Mouse (Mus musculus) cerebellum, postnatal 14 days (tissue): ENCODE measurements at regions not wholly inside any gene's neighbourhood (a gene's known extent, or its start where the extent isn't known, plus 50 kb on each side); places are given as distances from the start of the nearest gene placed in this dataset.

Experiments used
- DNase-seq, 2 experiments: peaks; one replicate each; pipeline ENCODE4 v3.0.0; 2021; ENCODE audit warnings: mixed read lengths in 2 of 2

DNA sequence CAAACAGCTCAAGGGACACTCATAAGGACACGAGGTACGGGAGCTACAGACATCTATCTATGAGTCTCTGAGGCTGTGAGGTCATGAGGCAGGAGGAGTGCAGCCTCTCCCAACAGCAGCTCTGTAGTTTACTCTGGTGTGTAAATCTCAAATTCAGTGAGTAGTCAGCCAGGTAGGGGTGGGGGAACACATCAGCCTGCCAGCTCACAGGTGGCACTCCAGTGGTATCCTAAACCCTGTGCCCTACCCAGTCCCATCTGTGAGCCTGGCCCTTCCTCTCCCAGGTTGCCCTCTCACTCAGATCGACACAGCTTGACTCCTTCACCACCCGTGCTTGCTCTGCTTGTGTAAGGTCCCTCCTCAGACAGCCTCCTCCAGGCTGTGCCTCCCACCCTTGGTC is 202.2 kb downstream of the Sipa1l2 start:
- no peak for DNase-seq

DNA sequence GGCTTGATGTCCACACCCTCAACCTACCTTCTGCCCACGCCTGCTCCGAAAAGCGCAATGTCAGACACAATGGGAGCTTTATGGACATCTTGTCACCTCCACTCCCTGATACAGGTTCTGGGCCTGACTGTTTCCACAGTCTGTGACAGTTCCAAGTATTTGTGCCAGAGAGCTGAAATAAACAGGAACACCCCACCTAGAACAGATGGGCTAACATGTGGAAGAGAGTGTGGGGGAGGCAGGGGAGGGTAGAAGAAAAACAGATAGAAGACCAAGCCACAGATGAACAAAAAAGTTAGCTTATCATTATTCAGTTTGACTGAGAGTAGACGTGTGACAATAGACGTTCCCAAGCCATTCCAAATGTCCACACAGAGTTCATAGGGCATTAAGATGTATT is 204.6 kb downstream of the Sipa1l2 start:
- DNase-seq, result no peak

DNA sequence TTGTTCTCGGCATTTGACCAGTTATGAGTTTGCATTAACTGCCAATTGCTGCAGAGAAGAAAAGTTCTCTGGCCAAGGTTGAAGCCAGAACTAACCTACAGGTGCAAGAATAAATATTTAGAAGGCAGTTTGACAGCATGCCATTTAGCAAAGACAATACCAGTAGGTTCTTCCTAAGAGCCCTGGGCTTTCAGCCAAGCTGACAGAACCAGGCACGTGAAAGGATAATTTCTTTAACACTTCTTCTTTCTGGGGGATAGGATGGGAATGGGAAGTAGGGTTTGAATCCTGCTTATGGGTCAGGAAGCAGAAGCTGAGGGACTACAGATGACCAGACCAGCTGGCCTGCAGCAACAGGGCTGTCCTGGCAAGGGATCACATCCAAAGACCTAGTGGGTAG is 210.2 kb downstream of the Sipa1l2 start:
- DNase-seq, result no peak

DNA sequence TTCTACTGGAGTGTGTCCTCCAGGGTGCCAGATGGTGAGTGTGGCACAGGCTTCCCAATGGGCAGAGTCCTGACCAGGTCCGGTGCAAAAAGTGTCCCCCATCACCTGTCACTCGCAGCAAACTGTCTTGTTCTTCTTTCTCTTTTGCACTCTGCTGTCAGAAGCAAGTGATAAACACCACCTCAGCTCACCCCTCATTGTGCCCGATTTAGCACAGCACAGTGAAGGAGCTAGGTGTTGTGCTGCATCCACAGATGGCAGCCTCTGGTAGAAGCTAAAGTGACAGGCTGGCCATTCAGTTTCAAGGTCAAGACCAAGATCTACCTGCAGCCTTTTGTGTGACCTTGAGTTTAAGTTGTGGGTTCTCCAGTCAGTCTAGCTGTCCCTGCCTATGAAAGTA is 211.8 kb downstream of the Sipa1l2 start:
- DNase-seq, result no peak

DNA sequence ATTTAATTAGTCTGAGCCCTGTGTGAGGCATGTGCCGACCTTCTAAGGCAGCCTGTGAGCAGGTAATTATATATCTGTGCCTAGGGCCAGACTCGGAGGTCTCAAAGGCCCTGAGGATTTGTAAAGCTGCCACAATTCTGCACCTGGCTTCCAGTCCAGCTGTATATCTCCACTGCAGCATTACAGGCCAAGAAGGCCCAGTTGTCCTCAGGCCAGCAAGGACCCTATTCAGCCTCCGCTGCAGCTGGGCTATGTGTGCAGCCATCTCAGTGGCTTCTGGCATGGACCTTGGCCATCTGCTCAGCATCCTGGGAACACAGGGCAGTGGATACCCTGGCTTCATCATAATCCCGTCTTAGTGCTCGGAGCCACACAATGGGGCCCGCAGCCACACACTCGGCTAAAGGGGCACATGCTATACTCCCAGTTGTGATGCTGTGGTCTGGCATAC is 214.5 kb downstream of the Sipa1l2 start:
- peak; percentile 69 to 70 for DNase-seq

DNA sequence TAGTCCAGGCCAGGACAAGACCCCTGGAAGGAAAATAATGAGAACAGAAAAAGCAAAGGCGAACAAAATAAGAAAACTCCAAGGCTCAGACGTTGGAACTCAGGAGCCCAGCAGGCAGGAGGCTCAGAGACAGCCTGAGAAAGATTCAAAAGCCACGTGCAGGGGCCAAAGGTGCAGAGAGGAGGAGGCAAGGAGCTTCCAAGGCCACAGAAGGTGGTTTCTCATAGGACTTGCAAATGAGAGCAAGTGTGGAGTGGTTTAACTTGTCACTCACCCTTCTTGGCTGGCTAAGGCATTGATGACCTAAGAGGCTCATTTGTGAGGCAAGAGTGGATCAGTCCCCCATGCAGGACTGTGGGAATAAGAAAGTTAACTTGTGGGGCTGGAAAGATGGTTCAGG is 217.3 kb downstream of the Sipa1l2 start:
- DNase-seq, result no peak

GRCm38 (mm10) chr8:125351486-125352032 is 218.0 kb downstream of the Sipa1l2 start:
- no peak for DNase-seq

- DNase-seq, result peak in 1 of 2 experiments; percentile 60
Measured at GRCm38 (mm10) chr8:125349290-125350025, 220.2 kb downstream of the Sipa1l2 start.

DNA sequence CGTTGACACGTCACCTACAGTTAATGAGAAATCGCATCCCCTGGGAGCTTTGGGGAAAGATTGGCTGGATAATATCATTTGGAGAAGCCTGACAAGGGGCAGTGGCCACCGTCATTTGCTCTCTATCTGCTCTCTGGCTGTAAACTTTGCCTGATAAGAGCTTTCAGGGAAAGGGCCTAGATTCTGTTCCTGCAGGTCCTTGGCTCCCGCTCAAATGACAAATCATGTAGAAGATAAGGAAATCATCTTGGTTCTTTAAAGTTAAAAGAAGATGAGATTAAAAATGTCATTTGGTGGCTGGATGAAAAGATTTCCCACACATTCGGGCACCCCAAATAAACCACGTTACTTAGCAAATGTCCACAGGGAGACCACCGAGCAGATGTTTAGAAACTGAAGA is 223.4 kb downstream of the Sipa1l2 start:
- DNase-seq, result no peak

- DNase-seq, result peak; percentile 75 to 81
Measured at GRCm38 (mm10) chr8:125345571-125345970, 224.0 kb downstream of the Sipa1l2 start.

- DNase-seq, result peak in 1 of 2 experiments; percentile 45
Measured at GRCm38 (mm10) chr8:125343867-125344266, 225.7 kb downstream of the Sipa1l2 start.

GRCm38 (mm10) chr8:125342521-125342920 is 227.1 kb downstream of the Sipa1l2 start:
- DNase-seq, result no peak

- no peak for DNase-seq
Measured at GRCm38 (mm10) chr8:125341606-125342005, 228.0 kb downstream of the Sipa1l2 start.

- DNase-seq, result no peak
Measured at GRCm38 (mm10) chr8:125338222-125338621, 231.4 kb downstream of the Sipa1l2 start.

GRCm38 (mm10) chr8:125337444-125338077 is 232.0 kb downstream of the Sipa1l2 start:
- no peak for DNase-seq

GRCm38 (mm10) chr8:125336799-125337198 is 232.8 kb downstream of the Sipa1l2 start:
- DNase-seq, result no peak

DNA sequence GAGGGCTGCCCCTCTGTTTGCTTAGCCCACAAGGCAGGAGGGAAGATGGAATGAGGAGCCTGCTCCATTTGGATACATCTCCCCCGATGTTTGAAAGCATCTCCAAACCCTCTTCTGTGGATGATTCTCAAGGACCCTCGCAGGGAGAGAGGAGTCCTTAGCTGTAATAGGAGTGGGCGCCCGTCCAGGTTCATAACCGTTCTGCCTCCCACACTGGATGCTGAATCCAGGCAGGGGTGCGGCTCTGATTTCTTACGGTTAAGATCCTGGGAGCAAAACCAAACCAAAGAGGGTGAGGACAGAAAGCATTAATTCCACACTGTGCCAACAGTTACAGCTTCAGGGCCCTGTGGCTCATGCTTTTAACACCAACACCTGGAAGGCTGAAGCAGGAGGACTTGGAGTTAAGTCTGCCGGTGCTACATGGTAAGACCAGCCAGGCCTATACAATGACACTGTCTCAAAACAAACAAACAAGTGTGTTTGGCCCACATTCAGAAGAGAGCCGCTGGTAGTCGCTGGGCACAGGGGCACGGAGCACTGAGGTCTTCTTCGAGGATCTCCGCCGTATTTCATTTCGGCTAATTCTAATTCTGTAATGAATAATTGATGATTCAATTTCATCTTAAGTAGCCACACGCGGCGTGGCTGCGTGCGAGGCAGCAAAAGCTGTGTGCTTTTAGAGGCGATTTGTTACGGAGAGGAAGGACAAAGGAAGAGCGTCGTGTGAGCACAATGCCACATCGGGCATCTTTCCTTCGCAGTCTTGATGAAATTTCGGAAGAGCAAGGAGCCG is 233.8 kb downstream of the Sipa1l2 start:
- peak; percentile 53 to 64 for DNase-seq

DNA sequence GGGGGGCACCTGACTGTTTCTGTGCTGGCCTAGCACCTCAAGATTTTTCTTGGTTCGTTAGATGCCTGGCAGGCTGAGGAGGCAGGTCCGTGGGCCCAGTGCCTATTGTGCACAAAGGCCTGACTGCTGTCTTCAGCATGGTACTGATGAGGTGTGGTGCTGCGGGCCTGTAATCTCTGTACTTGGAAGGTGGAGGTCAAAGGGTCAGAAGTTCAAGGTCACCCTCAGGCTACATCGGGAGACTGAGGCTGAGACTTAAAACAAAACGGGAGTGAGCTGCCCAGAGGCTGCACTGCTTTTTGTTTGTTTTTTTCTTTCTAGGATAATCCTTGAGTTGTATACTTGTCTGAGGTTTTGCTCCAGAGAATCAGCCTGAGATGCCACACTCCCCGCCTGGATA is 234.4 kb downstream of the Sipa1l2 start:
- DNase-seq, result peak; percentile 36 to 41

GRCm38 (mm10) chr8:125330638-125331037 is 239.0 kb downstream of the Sipa1l2 start:
- no peak for DNase-seq

DNA sequence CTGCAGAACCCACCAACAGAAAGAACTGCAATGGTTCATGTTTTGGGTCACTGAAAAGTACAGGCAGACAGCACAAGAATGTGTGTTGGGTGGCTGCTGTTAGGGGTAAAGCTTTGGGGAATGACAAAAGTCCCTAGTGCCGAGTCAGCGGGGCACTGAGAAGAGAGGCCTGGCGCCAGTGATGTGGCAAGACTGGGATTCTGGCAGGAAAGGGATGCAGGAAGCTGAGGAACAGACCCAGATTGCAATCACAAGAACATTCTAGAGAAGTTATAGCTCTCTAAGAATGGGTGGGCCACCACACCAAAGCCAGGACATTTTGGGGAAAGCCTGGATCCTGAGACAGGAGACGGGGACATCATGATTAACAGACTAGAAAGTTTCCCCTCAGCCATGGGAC is 241.0 kb downstream of the Sipa1l2 start:
- DNase-seq, result no peak

DNA sequence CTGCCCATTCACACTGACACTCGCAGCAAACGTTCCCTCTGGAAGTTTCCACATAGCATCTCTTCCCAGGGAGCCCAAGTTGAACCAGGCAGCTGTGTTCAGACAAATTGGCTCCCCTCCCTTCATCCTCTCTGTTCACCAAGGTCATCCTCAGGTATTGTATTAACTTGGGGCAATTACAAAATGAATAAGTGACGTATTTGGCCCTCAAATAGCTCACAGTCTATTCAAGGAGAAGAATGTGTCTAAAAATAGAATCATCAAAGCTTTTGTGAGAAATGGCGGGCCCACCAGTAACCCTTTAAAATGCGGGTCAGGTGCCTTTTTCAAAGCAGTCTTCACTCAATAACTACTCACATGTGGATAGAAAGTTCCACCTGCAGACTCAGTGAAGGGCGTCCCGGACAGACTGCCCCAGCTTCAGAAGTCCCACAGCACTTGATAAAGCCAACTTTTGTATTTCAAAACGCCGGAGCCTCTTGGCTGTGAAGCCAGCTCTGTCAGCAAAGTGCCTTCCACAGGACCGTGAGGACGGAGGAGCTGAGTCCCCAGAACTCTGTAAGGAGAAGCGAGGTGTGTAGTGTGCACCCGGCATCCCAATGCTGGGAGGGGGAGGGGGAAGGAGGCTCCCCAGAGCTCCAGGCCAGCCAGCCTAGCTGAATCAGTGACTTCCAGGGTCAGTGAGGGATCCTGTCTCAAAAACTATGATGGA is 241.9 kb downstream of the Sipa1l2 start:
- no peak for DNase-seq

GRCm38 (mm10) chr8:125327006-125327405 is 242.6 kb downstream of the Sipa1l2 start:
- no peak for DNase-seq

DNA sequence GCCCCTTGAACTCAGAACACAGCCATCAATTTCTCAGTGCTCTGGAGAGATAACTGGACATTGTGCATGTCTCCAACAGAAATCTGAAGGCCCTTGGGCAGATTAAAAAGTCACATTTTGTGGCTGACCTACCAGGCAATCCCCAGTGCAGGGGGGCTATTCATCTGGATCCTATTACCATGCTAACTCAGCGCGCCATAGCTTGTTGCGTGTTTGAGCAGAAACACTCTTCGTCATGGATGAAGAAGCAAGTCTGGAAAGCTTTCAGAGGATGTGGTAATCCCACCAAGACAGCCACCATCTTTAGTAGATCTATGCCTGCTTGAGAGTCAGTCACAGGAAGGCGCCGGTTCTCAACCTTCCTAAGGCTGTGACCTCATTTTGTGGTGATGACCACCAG is 243.9 kb downstream of the Sipa1l2 start:
- no peak for DNase-seq
